Comparison of ENCODE assay signal across 8 mouse cellular contexts in the genomic region with DNA sequence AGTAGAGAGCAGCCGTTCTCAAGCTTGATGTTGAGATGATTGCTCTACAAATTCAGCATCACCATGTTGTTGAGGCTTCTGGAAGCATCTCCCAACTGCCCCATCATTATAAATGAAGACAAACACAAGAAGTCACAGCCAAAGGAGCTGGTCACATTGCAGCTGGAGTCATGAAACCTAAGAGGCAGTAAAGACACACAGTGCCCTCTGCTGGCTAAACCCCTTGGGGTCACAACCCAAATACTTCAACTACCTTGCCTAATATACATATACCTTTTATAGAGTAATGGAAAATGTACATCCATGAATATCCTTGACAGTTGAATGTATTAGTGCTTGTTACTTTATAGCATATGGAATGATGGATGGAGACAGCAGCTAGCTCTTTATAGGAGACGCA.
DNase-seq lines count a peak whose midpoint lies in the region; ATAC-seq and TF ChIP-seq lines count a peak whose summit lies in the region.
"Had no signal": no experiment of that assay in that cellular context is flagged by ENCODE, and none has a peak within 500 bp of the region (broad histone marks: within the 10 kb centered on the region; RNA-seq: fewer than 3 reads in every experiment).

No protein-coding gene starts in this region.

- intact Hi-C loops in left cerebral cortex, postnatal 25 days (cut with DNase I) = no loop called here

- WGBS in liver, adult 2 months = 87% methylated on average over 2 of the region's 2 CpGs
- 76% methylated on average over 2 of the region's 2 CpGs for WGBS in liver, embryonic 12.5 days (ENCODE audit: insufficient replicate concordance)
- WGBS in embryonic facial prominence, embryonic 10.5 days = 91% methylated on average over 2 of the region's 2 CpGs
- 90% methylated on average over 2 of the region's 2 CpGs for WGBS in forebrain, embryonic 10.5 days

- H3K9me3 ChIP-seq in liver, embryonic 12.5 days (replicated peaks) = no peaks in the 10 kb centered on the region
- H3K9me3 ChIP-seq in embryonic facial prominence, embryonic 10.5 days = no peaks in the 10 kb centered on the region
- H3K9me3 ChIP-seq in forebrain, embryonic 10.5 days = no peaks in the 10 kb centered on the region

- peak; percentile 54 for DNase-seq in liver, adult 2 months (ENCODE audit: extremely low read depth, low read depth, low spot score)
- peak; percentile 45 for DNase-seq in R1 (ENCODE audit: low read depth, low spot score)
- peak; percentile 27 for DNase-seq in embryonic facial prominence, embryonic 10.5 days (ENCODE audit: low spot score)
- peak; percentile 40 for DNase-seq in lung, postnatal 10 days
- no peak for DNase-seq in forebrain, embryonic 10.5 days (ENCODE audit: extremely low spot score, low spot score)
- no peak for DNase-seq in left cerebral cortex, postnatal 25 days (ENCODE audit: low spot score in 2 of 2)

- no peak overlapping the region for H3K9ac ChIP-seq in liver, adult 2 months (ENCODE audit: low read depth, low read length)
- no peak overlapping the region for H3K9ac ChIP-seq in liver, embryonic 12.5 days

- no peaks in the 10 kb centered on the region for H3K4me1 ChIP-seq in liver, adult 2 months (ENCODE audit: control insufficient read depth, insufficient read depth, low read length)
- H3K4me1 ChIP-seq in liver, embryonic 12.5 days = no peaks in the 10 kb centered on the region
- no peaks in the 10 kb centered on the region for H3K4me1 ChIP-seq in embryonic facial prominence, embryonic 10.5 days
- no peaks in the 10 kb centered on the region for H3K4me1 ChIP-seq in forebrain, embryonic 10.5 days

- no peak overlapping the region for H3K4me3 ChIP-seq in liver, adult 2 months (ENCODE audit: insufficient read depth, low read depth, low read length)
- no peak overlapping the region for H3K4me3 ChIP-seq in liver, embryonic 12.5 days
- no peak overlapping the region for H3K4me3 ChIP-seq in embryonic facial prominence, embryonic 10.5 days
- H3K4me3 ChIP-seq in forebrain, embryonic 10.5 days = no peak overlapping the region
- H3K4me3 ChIP-seq: myocyte had no signal

- no peaks in the 10 kb centered on the region for H3K79me2 ChIP-seq in liver, adult 2 months (ENCODE audit: control insufficient read depth, insufficient read depth, low read length)

- no peak overlapping the region for H3K27ac ChIP-seq in liver, adult 2 months (replicated peaks; ENCODE audit: insufficient read depth, low read depth, low read length)
- H3K27ac ChIP-seq in liver, embryonic 12.5 days = no peak overlapping the region
- H3K27ac ChIP-seq in embryonic facial prominence, embryonic 10.5 days (replicated peaks) = no peak overlapping the region
- H3K27ac ChIP-seq in forebrain, embryonic 10.5 days = no peak overlapping the region

- no peak overlapping the region for H3K4me2 ChIP-seq in liver, embryonic 12.5 days

- no peak for TF ChIP-seq POLR2A in liver, adult 2 months (IDR thresholded peaks at IDR 0.05; ENCODE audit: extremely low read depth, insufficient read depth, low read length)

- ATAC-seq in liver, embryonic 12.5 days = no peak

- TF ChIP-seq CTCF in liver, adult 2 months (IDR thresholded peaks at IDR 0.05; ENCODE audit: low read depth, low read length) = peak; percentile 41

- H3K27me3 ChIP-seq in liver, adult 2 months (ENCODE audit: control insufficient read depth, insufficient read depth, low read length) = no peaks in the 10 kb centered on the region
- H3K27me3 ChIP-seq in liver, embryonic 12.5 days (replicated peaks) = no peaks in the 10 kb centered on the region
- H3K27me3 ChIP-seq in embryonic facial prominence, embryonic 10.5 days (replicated peaks; ENCODE audit: low read depth, poor library complexity, severe bottlenecking) = no peaks in the 10 kb centered on the region
- no peaks in the 10 kb centered on the region for H3K27me3 ChIP-seq in forebrain, embryonic 10.5 days (ENCODE audit: poor library complexity, severe bottlenecking)

- H3K36me3 ChIP-seq in liver, adult 2 months (ENCODE audit: control insufficient read depth, insufficient read depth, low read length) = no peaks in the 10 kb centered on the region
- H3K36me3 ChIP-seq in liver, embryonic 12.5 days = no peaks in the 10 kb centered on the region
- no peaks in the 10 kb centered on the region for H3K36me3 ChIP-seq in embryonic facial prominence, embryonic 10.5 days (replicated peaks)
- H3K36me3 ChIP-seq in forebrain, embryonic 10.5 days (replicated peaks) = no peaks in the 10 kb centered on the region

Comparison
In these comparisons a context has a peak if more than half of its experiments do, and no peak if none do; other contexts are left out.
1. DNase-seq: peak in liver, adult 2 months (single experiment), R1 (single experiment), embryonic facial prominence, embryonic 10.5 days (single experiment) and lung, postnatal 10 days (single experiment); none in forebrain, embryonic 10.5 days (single experiment) and left cerebral cortex, postnatal 25 days (0 of 2).